Mouse (Mus musculus): Measurements from ENCODE around the gene Gpr34. TPM values are rescaled to one million over a fixed set of nuclear protein-coding genes. Genes with fewer than 3 reads are reported as not detected.

Gene Gpr34
- polyA plus RNA-seq (2016; fragmentation: Nextera tagmentation; extraction: Ambion mirVana) = 0.97 and 2.0 TPM in 2 replicates

- Histone ChIP-seq H3K4me1 (replicated peaks) (no peaks in the 10 kb centered on the region), H3K4me2 (no peak within 1 kb of the TSS), H3K9ac (replicated peaks) (no peak within 1 kb of the TSS), H3K27me3 (no peaks in the 10 kb centered on the region), H3K4me3 (replicated peaks) (no peak within 1 kb of the TSS), H3K9me3 (no peaks in the 10 kb centered on the region), H3K27ac (no peak within 1 kb of the TSS), H3K36me3 (no peaks in the 10 kb centered on the region)
- 71% methylated on average over 5 of the region's 5 CpGs for WGBS
- no peak for ATAC-seq (ENCODE audit: insufficient number of reproducible peaks, insufficient read depth, low FRiP score, low TSS enrichment, low read depth)
Observed at GRCm38 (mm10) chrX:13631599-13632283, at the start of gene Gpr34. Gpr34 (plus strand) TSS chrX:13632089.

DNA sequence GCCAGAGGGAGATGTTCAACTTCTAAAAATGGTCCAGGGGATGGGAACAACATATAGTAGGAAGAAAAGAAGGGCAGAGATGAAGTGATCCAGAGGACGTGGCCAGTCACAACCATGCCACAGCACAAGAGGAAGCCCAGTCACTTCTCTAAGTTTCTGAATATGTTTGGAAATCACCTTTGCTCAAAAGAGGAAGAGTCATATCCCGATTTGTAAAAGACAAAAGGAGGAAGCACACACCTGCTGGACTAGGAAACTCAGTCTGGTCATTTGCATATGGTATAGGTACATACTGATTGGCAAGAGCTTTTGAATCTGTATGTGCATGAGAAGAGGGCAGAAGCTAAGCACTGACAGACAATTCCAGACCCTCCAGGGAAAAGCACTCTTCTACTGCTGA is 32.5 kb upstream of the Gpr34 start:
- no peak for ATAC-seq (ENCODE audit: insufficient number of reproducible peaks, insufficient read depth, low FRiP score, low TSS enrichment, low read depth)
- Histone ChIP-seq H3K4me3 (replicated peaks) (no peak overlapping the region), H3K27ac (no peak overlapping the region), H3K9me3 (no peaks in the 10 kb centered on the region), H3K27me3 (no peaks in the 10 kb centered on the region), H3K9ac (replicated peaks) (no peak overlapping the region), H3K4me2 (no peak overlapping the region), H3K4me1 (replicated peaks) (no peaks in the 10 kb centered on the region), H3K36me3 (no peaks in the 10 kb centered on the region)
- WGBS = 81% methylated on average over 2 of the region's 2 CpGs

- ATAC-seq (ENCODE audit: insufficient number of reproducible peaks, insufficient read depth, low FRiP score, low TSS enrichment, low read depth) = no peak
- WGBS = 72% methylated on average over 1 of the region's 1 CpGs
- no peak overlapping the region for H3K9ac ChIP-seq (replicated peaks)
Observed at GRCm38 (mm10) chrX:13599966-13600365, 31.9 kb upstream of the Gpr34 start.

GRCm38 (mm10) chrX:13606741-13607140 is 25.1 kb upstream of the Gpr34 start:
- Histone ChIP-seq H3K27me3 (no peaks in the 10 kb centered on the region), H3K9ac (replicated peaks) (no peak overlapping the region), H3K4me1 (replicated peaks) (no peaks in the 10 kb centered on the region), H3K4me3 (replicated peaks) (no peak overlapping the region), H3K4me2 (no peak overlapping the region), H3K36me3 (no peaks in the 10 kb centered on the region), H3K27ac (no peak overlapping the region), H3K9me3 (no peaks in the 10 kb centered on the region)
- 38% methylated on average over 3 of the region's 3 CpGs for WGBS
- ATAC-seq (ENCODE audit: insufficient number of reproducible peaks, insufficient read depth, low FRiP score, low TSS enrichment, low read depth) = no peak

More at GRCm38 (mm10) chrX:13599966-13600365, 31.9 kb upstream of the Gpr34 start:
- H3K27ac ChIP-seq = no peak overlapping the region
- H3K4me3 ChIP-seq (replicated peaks) = no peak overlapping the region
- H3K27me3 ChIP-seq = no peaks in the 10 kb centered on the region
- no peaks in the 10 kb centered on the region for H3K36me3 ChIP-seq
- H3K4me2 ChIP-seq = no peak overlapping the region
- no peaks in the 10 kb centered on the region for H3K9me3 ChIP-seq
- H3K4me1 ChIP-seq (replicated peaks) = no peaks in the 10 kb centered on the region

- no peak for ATAC-seq (ENCODE audit: insufficient number of reproducible peaks, insufficient read depth, low FRiP score, low TSS enrichment, low read depth)
- H3K4me1 ChIP-seq (replicated peaks) = no peaks in the 10 kb centered on the region
- no peak overlapping the region for H3K4me2 ChIP-seq
- no peak overlapping the region for H3K4me3 ChIP-seq (replicated peaks)
- 60% methylated on average over 3 of the region's 3 CpGs for WGBS
- H3K27me3 ChIP-seq = no peaks in the 10 kb centered on the region
- no peak overlapping the region for H3K9ac ChIP-seq (replicated peaks)
- no peak overlapping the region for H3K27ac ChIP-seq
- H3K36me3 ChIP-seq = no peaks in the 10 kb centered on the region
- H3K9me3 ChIP-seq = no peaks in the 10 kb centered on the region
Observed at GRCm38 (mm10) chrX:13607752-13608151, 24.1 kb upstream of the Gpr34 start.

DNA sequence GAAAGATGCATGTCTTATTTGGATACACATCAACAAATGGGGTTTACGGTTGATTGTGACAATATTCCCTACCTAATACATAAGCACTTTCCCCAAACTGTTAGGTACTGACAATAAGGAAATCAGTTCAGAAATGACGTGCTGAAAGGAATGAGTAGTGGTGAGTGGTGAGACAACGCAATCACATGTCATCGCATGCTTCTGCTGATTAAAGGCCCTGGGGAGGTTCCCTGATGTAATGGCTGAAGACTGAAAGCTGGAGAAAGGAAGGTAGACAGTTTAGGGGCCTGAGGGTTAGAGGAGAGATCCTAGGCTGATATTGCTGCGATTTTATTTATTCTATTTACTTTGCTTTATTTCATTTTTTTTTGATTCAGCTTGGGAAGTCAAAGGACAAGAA is 20.8 kb upstream of the Gpr34 start:
- Histone ChIP-seq H3K9ac (replicated peaks) (no peak overlapping the region), H3K27me3 (peaks cover 3% of the 10 kb centered on the region; the same call in 1 of the 2 replicates), H3K27ac (no peak overlapping the region), H3K4me1 (replicated peaks) (no peaks in the 10 kb centered on the region), H3K9me3 (no peaks in the 10 kb centered on the region), H3K4me3 (replicated peaks) (no peak overlapping the region), H3K36me3 (no peaks in the 10 kb centered on the region), H3K4me2 (no peak overlapping the region)
- WGBS = 92% methylated on average over 5 of the region's 5 CpGs
- ATAC-seq (ENCODE audit: insufficient number of reproducible peaks, insufficient read depth, low FRiP score, low TSS enrichment, low read depth) = no peak

DNA sequence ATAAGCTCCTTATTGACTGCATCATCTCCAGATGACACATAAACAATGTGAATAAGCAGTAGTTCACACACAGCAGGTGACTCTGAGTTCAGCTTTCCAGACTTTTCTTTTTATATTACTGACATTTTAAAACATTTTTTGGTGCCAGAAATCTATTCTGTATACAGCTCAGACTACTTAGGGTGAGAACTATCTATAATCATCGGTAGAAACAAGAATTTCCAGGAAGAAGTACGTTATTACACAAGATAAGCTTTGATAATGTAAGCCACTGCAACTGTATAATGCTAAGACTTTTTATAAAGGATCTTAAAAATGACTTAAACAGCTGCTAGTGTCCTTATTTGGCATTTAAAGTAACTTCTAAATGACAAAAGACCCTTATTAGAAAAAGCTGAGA is 19.8 kb upstream of the Gpr34 start:
- Histone ChIP-seq H3K4me1 (replicated peaks) (no peaks in the 10 kb centered on the region), H3K9ac (replicated peaks) (no peak overlapping the region), H3K27ac (no peak overlapping the region), H3K9me3 (no peaks in the 10 kb centered on the region), H3K36me3 (no peaks in the 10 kb centered on the region), H3K4me3 (replicated peaks) (no peak overlapping the region), H3K4me2 (no peak overlapping the region), H3K27me3 (peaks cover 3% of the 10 kb centered on the region; the same call in 1 of the 2 replicates)
- WGBS = 85% methylated on average over 2 of the region's 2 CpGs
- ATAC-seq (ENCODE audit: insufficient number of reproducible peaks, insufficient read depth, low FRiP score, low TSS enrichment, low read depth) = no peak

- WGBS = 50% methylated on average over 1 of the region's 1 CpGs
- Histone ChIP-seq H3K9ac (replicated peaks) (no peak overlapping the region), H3K4me1 (replicated peaks) (no peaks in the 10 kb centered on the region), H3K27ac (no peak overlapping the region), H3K4me3 (replicated peaks) (no peak overlapping the region), H3K9me3 (no peaks in the 10 kb centered on the region), H3K27me3 (peaks cover 3% of the 10 kb centered on the region; the same call in 1 of the 2 replicates), H3K4me2 (no peak overlapping the region), H3K36me3 (no peaks in the 10 kb centered on the region)
- no peak for ATAC-seq (ENCODE audit: insufficient number of reproducible peaks, insufficient read depth, low FRiP score, low TSS enrichment, low read depth)
Observed at GRCm38 (mm10) chrX:13616726-13617125, 15.2 kb upstream of the Gpr34 start.

GRCm38 (mm10) chrX:13617294-13617693 is 14.6 kb upstream of the Gpr34 start:
- no peak overlapping the region for H3K27ac ChIP-seq
- no peak overlapping the region for H3K4me3 ChIP-seq (replicated peaks)
- H3K9ac ChIP-seq (replicated peaks) = no peak overlapping the region
- no peak for ATAC-seq (ENCODE audit: insufficient number of reproducible peaks, insufficient read depth, low FRiP score, low TSS enrichment, low read depth)
- WGBS = 100% methylated on average over 1 of the region's 1 CpGs
- H3K4me1 ChIP-seq (replicated peaks) = no peaks in the 10 kb centered on the region
- H3K9me3 ChIP-seq = no peaks in the 10 kb centered on the region
- no peaks in the 10 kb centered on the region for H3K36me3 ChIP-seq
- no peak overlapping the region for H3K4me2 ChIP-seq
- peaks cover 3% of the 10 kb centered on the region; the same call in 1 of the 2 replicates for H3K27me3 ChIP-seq

DNA sequence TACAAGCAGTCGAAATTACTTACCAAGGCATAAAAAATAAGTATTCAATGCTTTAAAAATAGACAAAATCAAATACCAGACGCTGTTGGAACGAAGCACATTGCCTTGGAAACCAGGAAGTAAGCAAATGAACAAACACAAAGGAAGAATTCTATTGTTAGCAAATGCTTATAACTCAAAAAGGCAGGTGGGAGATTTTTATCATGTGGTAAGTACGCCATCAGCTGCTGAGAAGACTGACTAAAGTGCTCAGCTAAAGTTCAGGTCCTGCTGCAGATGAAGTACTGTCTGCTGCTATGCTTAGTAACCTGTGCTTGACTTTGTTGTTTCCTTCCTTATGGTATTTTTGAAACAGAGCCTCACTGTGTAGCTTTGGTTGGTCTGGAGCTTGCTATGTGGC is 13.4 kb upstream of the Gpr34 start:
- WGBS = 77% methylated on average over 4 of the region's 4 CpGs
- ATAC-seq (ENCODE audit: insufficient number of reproducible peaks, insufficient read depth, low FRiP score, low TSS enrichment, low read depth) = no peak

GRCm38 (mm10) chrX:13621473-13621872 is 10.4 kb upstream of the Gpr34 start:
- H3K9ac ChIP-seq (replicated peaks) = no peak overlapping the region
- H3K4me1 ChIP-seq (replicated peaks) = no peaks in the 10 kb centered on the region
- no peak for ATAC-seq (ENCODE audit: insufficient number of reproducible peaks, insufficient read depth, low FRiP score, low TSS enrichment, low read depth)
- H3K9me3 ChIP-seq = no peaks in the 10 kb centered on the region
- no peak overlapping the region for H3K4me2 ChIP-seq
- no peaks in the 10 kb centered on the region; the same call in 1 of the 2 replicates for H3K27me3 ChIP-seq
- no peaks in the 10 kb centered on the region for H3K36me3 ChIP-seq
- no peak overlapping the region for H3K27ac ChIP-seq
- H3K4me3 ChIP-seq (replicated peaks) = no peak overlapping the region
- 84% methylated on average over 4 of the region's 4 CpGs for WGBS

More for the DNA sequence above, 13.4 kb upstream of the Gpr34 start:
- no peak overlapping the region for H3K4me3 ChIP-seq (replicated peaks)
- H3K9me3 ChIP-seq = no peaks in the 10 kb centered on the region
- no peak overlapping the region for H3K4me2 ChIP-seq
- no peaks in the 10 kb centered on the region for H3K4me1 ChIP-seq (replicated peaks)
- H3K9ac ChIP-seq (replicated peaks) = no peak overlapping the region
- H3K27me3 ChIP-seq = peaks cover 3% of the 10 kb centered on the region
- no peak overlapping the region for H3K27ac ChIP-seq
- H3K36me3 ChIP-seq = no peaks in the 10 kb centered on the region

DNA sequence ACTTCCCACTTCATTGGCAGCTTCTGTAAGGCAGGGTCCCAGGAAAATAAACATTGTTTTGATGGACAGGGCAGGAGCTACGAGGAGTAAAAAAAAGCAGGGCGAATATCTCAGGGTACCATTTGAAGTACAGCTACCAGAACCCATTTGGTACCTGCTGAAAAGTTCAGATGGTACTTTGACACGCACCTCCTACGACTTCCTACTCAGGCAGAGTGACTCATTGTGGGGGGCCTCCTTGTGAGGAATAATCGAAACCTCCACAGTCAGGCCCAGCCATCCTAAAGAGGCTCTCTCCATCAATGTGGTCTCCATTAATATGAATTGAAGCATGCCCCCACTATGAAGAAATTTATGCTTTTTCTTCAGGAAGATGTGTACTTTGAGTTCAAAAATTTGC is 9.2 kb upstream of the Gpr34 start:
- ATAC-seq (ENCODE audit: insufficient number of reproducible peaks, insufficient read depth, low FRiP score, low TSS enrichment, low read depth) = no peak

More for the DNA sequence above, 9.2 kb upstream of the Gpr34 start:
- Histone ChIP-seq H3K27ac (no peak overlapping the region), H3K4me3 (replicated peaks) (no peak overlapping the region), H3K4me1 (replicated peaks) (no peaks in the 10 kb centered on the region), H3K36me3 (no peaks in the 10 kb centered on the region), H3K9ac (replicated peaks) (no peak overlapping the region), H3K27me3 (no peaks in the 10 kb centered on the region; the same call in 1 of the 2 replicates), H3K9me3 (no peaks in the 10 kb centered on the region), H3K4me2 (no peak overlapping the region)
- WGBS = 85% methylated on average over 5 of the region's 5 CpGs

All from limb, embryonic 12.5 days (tissue).